Mouse (Mus musculus) MEL (cell line): ENCODE measurements around the gene Igf2r. TPM values are rescaled to one million over a fixed set of nuclear protein-coding genes. Genes with fewer than 3 reads are reported as not detected.
A peak's percentile ranks its signal among the peaks of the same experiment; 100 is the strongest.

Experiments
- DNase-seq: peaks from one replicate; pipeline ENCODE4 v3.0.0; 2011; ENCODE audit warnings: low read depth, low spot score
- H3K27ac ChIP-seq: 2 replicates; pipeline ENCODE4 v1.5.1; 2012; ENCODE audit warnings: low read depth, mild to moderate bottlenecking, control low read depth, low read length, moderate library complexity; ENCODE audit not compliant: control insufficient read depth
- H3K27me3 ChIP-seq, 2 experiments: fragments of 150-350 bp in 1 of 2; sonication (generic) in 1 of 2; 2 replicates each; pipeline ENCODE4 v1.6.1; 2012; ENCODE audit warnings: low read length in 2 of 2, mild to moderate bottlenecking in 2 of 2, improper control_type of control experiment in 1 of 2, moderate library complexity in 1 of 2; ENCODE audit not compliant: insufficient read depth in 2 of 2, control insufficient read depth in 1 of 2
- H3K36me3 ChIP-seq, 2 experiments: 2 replicates each; pipeline ENCODE4 v1.6.1; 2012 to 2014; ENCODE audit warnings: low read length in 2 of 2, improper control_type of control experiment in 1 of 2, inconsistent platforms in 1 of 2, mild to moderate bottlenecking in 1 of 2; ENCODE audit not compliant: insufficient read depth in 2 of 2, control insufficient read depth in 1 of 2
- H3K4me1 ChIP-seq, 2 experiments: fragments of 150-350 bp in 1 of 2; sonication (generic) in 1 of 2; 2 replicates each; pipeline ENCODE4 v1.6.1; 2012; ENCODE audit warnings: low read length in 2 of 2, improper control_type of control experiment in 1 of 2, mild to moderate bottlenecking in 1 of 2; ENCODE audit not compliant: insufficient read depth in 2 of 2, control insufficient read depth in 1 of 2
- H3K4me3 ChIP-seq, 2 experiments: fragments of 150-350 bp in 1 of 2; sonication (generic) in 1 of 2; 2 replicates each; pipeline ENCODE4 v1.5.1; 2012; ENCODE audit warnings: low read depth in 2 of 2, low read length in 2 of 2, mild to moderate bottlenecking in 2 of 2, moderate library complexity in 2 of 2, control low read depth in 1 of 2, improper control_type of control experiment in 1 of 2; ENCODE audit not compliant: control insufficient read depth in 1 of 2, insufficient read depth in 1 of 2
- H3K79me2 ChIP-seq: 2 replicates; pipeline ENCODE4 v1.6.1; 2012; ENCODE audit warnings: mild to moderate bottlenecking, low read length, moderate library complexity; ENCODE audit not compliant: control insufficient read depth, poor library complexity, insufficient read depth
- H3K9ac ChIP-seq: 2 replicates; pipeline ENCODE4 v1.6.1; 2012; ENCODE audit warnings: low read depth, mild to moderate bottlenecking, control low read depth, low read length, moderate library complexity; ENCODE audit not compliant: control insufficient read depth, poor library complexity, severe bottlenecking
- H3K9me3 ChIP-seq: fragments of 150-350 bp; sonication (generic); replicated peaks from 2 replicates; pipeline ENCODE4 v1.6.1; 2012; ENCODE audit warnings: mild to moderate bottlenecking, low read length, improper control_type of control experiment, moderate library complexity; ENCODE audit not compliant: insufficient read depth
- BHLHE40 ChIP-seq: IDR thresholded peaks from 2 replicates; pipeline ENCODE4 v1.6.1; 2012; ENCODE audit warnings: low read depth, mild to moderate bottlenecking, inconsistent platforms, low read length, improper control_type of control experiment, borderline replicate concordance
- CHD1 ChIP-seq: IDR thresholded peaks from 2 replicates; pipeline ENCODE4 v1.6.1; 2012; ENCODE audit warnings: low read depth, mild to moderate bottlenecking, inconsistent platforms, low read length, improper control_type of control experiment
- CHD2 ChIP-seq: IDR thresholded peaks from 2 replicates; pipeline ENCODE4 v1.6.1; 2011; ENCODE audit warnings: low read length, improper control_type of control experiment
- CTCF ChIP-seq, 3 experiments: IDR thresholded peaks in 2 of 3; conservative IDR thresholded peaks in 1 of 3; 2 replicates each; pipeline ENCODE4 v1.5.1; 2011 to 2012; ENCODE audit warnings: low read length in 3 of 3, low read depth in 2 of 3, mild to moderate bottlenecking in 2 of 3, improper control_type of control experiment in 1 of 3, inconsistent platforms in 1 of 3, mixed read lengths in 1 of 3, moderate library complexity in 1 of 3; ENCODE audit not compliant: control insufficient read depth in 1 of 3, insufficient read depth in 1 of 3, poor library complexity in 1 of 3, severe bottlenecking in 1 of 3
- E2F4 ChIP-seq: IDR thresholded peaks from 2 replicates; pipeline ENCODE4 v1.6.1; 2011; ENCODE audit warnings: low read depth, low read length, improper control_type of control experiment, borderline replicate concordance
- ELF1 ChIP-seq: IDR thresholded peaks from 2 replicates; pipeline ENCODE4 v1.6.1; 2014; ENCODE audit warnings: low read depth, mild to moderate bottlenecking, inconsistent platforms, low read length, improper control_type of control experiment, moderate library complexity
- EP300 ChIP-seq, 2 experiments: IDR thresholded peaks; 2 replicates each; pipeline ENCODE4 v1.6.1; 2011; ENCODE audit warnings: improper control_type of control experiment in 2 of 2, low read length in 2 of 2, low read depth in 1 of 2, mild to moderate bottlenecking in 1 of 2
- ETS1 ChIP-seq: IDR thresholded peaks from 2 replicates; pipeline ENCODE4 v1.6.1; 2012; ENCODE audit warnings: low read depth, mild to moderate bottlenecking, inconsistent platforms, low read length, improper control_type of control experiment, moderate library complexity
- GATA1 ChIP-seq: IDR thresholded peaks from 2 replicates; pipeline ENCODE4 v1.6.1; 2011; ENCODE audit warnings: low read depth, low read length, improper control_type of control experiment
- HCFC1 ChIP-seq: IDR thresholded peaks from 2 replicates; pipeline ENCODE4 v1.6.1; 2012; ENCODE audit warnings: low read depth, mild to moderate bottlenecking, inconsistent platforms, low read length, improper control_type of control experiment, moderate library complexity
- JUND ChIP-seq: IDR thresholded peaks from 2 replicates; pipeline ENCODE4 v1.6.1; 2011; ENCODE audit warnings: low read depth, mild to moderate bottlenecking, improper control_type of control experiment, low read length
- MAFK ChIP-seq: IDR thresholded peaks from 2 replicates; pipeline ENCODE4 v1.6.1; 2011; ENCODE audit warnings: low read depth, mild to moderate bottlenecking, low read length, improper control_type of control experiment, borderline replicate concordance
- MAX ChIP-seq: IDR thresholded peaks from 2 replicates; pipeline ENCODE4 v1.6.1; 2011; ENCODE audit warnings: low read length, improper control_type of control experiment
- MAZ ChIP-seq: IDR thresholded peaks from 2 replicates; pipeline ENCODE4 v1.6.1; 2012; ENCODE audit warnings: low read depth, mild to moderate bottlenecking, inconsistent platforms, low read length, improper control_type of control experiment
- MYB ChIP-seq: IDR thresholded peaks from 2 replicates; pipeline ENCODE4 v1.6.1; 2011; ENCODE audit warnings: mild to moderate bottlenecking, low read depth, low read length, improper control_type of control experiment
- MYC ChIP-seq: IDR thresholded peaks from 2 replicates; pipeline ENCODE4 v1.6.1; 2011; ENCODE audit warnings: low read depth, mild to moderate bottlenecking, low read length, improper control_type of control experiment, moderate library complexity
- NRF1 ChIP-seq: IDR thresholded peaks from 2 replicates; pipeline ENCODE4 v1.6.1; 2014; ENCODE audit warnings: low read depth, mild to moderate bottlenecking, inconsistent platforms, low read length, improper control_type of control experiment, moderate library complexity; ENCODE audit not compliant: poor library complexity, insufficient read depth, severe bottlenecking
- POLR2A ChIP-seq, 2 experiments: IDR thresholded peaks; 2 replicates each; pipeline ENCODE4 v1.6.1; 2011 to 2012; ENCODE audit warnings: low read length in 2 of 2, mild to moderate bottlenecking in 2 of 2, control low read depth in 1 of 2, improper control_type of control experiment in 1 of 2, low read depth in 1 of 2, moderate library complexity in 1 of 2; ENCODE audit not compliant: control insufficient read depth in 1 of 2, insufficient read depth in 1 of 2, poor library complexity in 1 of 2
- POLR2AphosphoS2 ChIP-seq: IDR thresholded peaks from 2 replicates; pipeline ENCODE4 v1.6.1; 2011; ENCODE audit warnings: low read length, improper control_type of control experiment
- POLR2AphosphoS5 ChIP-seq: IDR thresholded peaks from 2 replicates; pipeline ENCODE4 v1.6.1; 2012; ENCODE audit warnings: low read depth, borderline replicate concordance, mild to moderate bottlenecking, inconsistent platforms, low read length, moderate library complexity, mixed read lengths
- SMC3 ChIP-seq: IDR thresholded peaks from 2 replicates; pipeline ENCODE4 v1.6.1; 2011; ENCODE audit warnings: low read depth, low read length, improper control_type of control experiment
- TBP ChIP-seq: IDR thresholded peaks from 2 replicates; pipeline ENCODE4 v1.8.0; 2011; ENCODE audit warnings: low read depth, low read length, improper control_type of control experiment
- UBTF ChIP-seq: IDR thresholded peaks from 2 replicates; pipeline ENCODE4 v1.6.1; 2012; ENCODE audit warnings: low read depth, mild to moderate bottlenecking, inconsistent platforms, low read length, improper control_type of control experiment, moderate library complexity, borderline replicate concordance; ENCODE audit not compliant: insufficient read depth
- USF1 ChIP-seq: IDR thresholded peaks from 2 replicates; pipeline ENCODE4 v1.6.1; 2014; ENCODE audit warnings: low read depth, mild to moderate bottlenecking, inconsistent platforms, low read length, improper control_type of control experiment, moderate library complexity
- USF2 ChIP-seq, 2 experiments: IDR thresholded peaks; 2 replicates each; pipeline ENCODE4 v1.6.1; 2011 to 2012; ENCODE audit warnings: improper control_type of control experiment in 2 of 2, low read length in 2 of 2, borderline replicate concordance in 1 of 2, inconsistent platforms in 1 of 2, low read depth in 1 of 2, mild to moderate bottlenecking in 1 of 2; ENCODE audit not compliant: insufficient read depth in 1 of 2
- ZKSCAN1 ChIP-seq: IDR thresholded peaks from 2 replicates; pipeline ENCODE4 v1.6.1; 2012; ENCODE audit warnings: low read depth, mild to moderate bottlenecking, inconsistent platforms, low read length, improper control_type of control experiment, moderate library complexity
- ZMIZ1 ChIP-seq: IDR thresholded peaks from 2 replicates; pipeline ENCODE4 v1.6.1; 2012; ENCODE audit warnings: low read depth, mild to moderate bottlenecking, inconsistent platforms, low read length, improper control_type of control experiment, moderate library complexity
- ZNF384 ChIP-seq: IDR thresholded peaks from 2 replicates; pipeline ENCODE4 v1.6.1; 2012; ENCODE audit warnings: low read depth, mild to moderate bottlenecking, inconsistent platforms, low read length, improper control_type of control experiment
- polyA plus RNA-seq, 2 experiments: library from polyadenylated mRNA; stranded (reverse) in 1 of 2; unstranded in 1 of 2; fragments of >175 nt in 1 of 2; fragments of >200 nt in 1 of 2; gene quantifications; 2 replicates each; pipeline versions ENCODE4 v1.2.1 to v1.2.4; 2012; ENCODE audit warnings: low replicate concordance in 2 of 2, low read depth in 1 of 2; ENCODE audit not compliant: insufficient read length in 2 of 2, insufficient read depth in 1 of 2, missing spikeins in 1 of 2
- total RNA-seq: library from RNA; depleted of rRNA; stranded (reverse); fragments of 300-350 nt; gene quantifications from 2 replicates; pipeline ENCODE4 v1.2.3, GENCODE M21; 2012

The Igf2r gene
- total and polyA plus RNA-seq, 3 experiments, result 18.0 to 21.7 (median 18.3) TPM

DNA sequence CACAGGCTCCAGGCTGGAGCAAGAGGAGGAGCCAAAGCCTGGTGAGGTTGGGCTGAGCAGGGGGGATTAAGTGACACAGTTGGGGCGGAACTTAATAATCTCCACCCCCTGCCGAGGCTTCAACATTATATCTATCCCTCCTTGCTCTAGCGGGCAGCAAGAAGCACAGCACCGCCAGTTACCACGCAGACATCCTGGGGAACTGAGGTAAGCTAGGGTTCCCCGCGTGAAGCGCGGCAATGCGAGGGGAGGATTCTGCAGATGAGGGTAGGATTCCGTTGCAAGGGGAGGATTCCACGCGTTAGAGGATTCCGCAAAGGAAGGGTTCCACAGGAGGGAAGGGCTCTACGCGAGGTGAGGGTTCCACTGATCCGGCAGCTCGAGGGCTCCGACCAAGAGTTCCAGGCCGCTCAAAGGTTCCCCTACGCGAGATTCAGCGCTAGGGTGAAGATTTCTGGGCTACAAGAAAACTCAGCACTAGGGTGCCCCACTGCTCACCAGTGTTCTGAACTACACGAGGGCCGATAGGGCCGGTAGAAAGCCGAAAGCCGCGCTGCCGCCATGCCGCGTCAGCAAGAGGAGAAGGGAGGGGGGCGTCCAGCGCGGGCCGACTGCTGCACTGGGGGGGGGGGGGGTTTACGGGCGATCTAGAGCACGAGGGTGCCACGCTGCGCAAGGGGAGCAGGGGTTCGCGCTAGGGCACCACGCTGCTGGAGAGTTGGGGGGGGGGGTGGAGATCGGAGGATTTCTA lies 28.1 kb downstream of the Igf2r start:
- TF ChIP-seq MAFK (no peak), GATA1 (no peak), SMC3 (no peak), BHLHE40 (no peak), CHD1 (no peak), ETS1 (no peak), POLR2AphosphoS2 (no peak), TBP (no peak), USF2 (IDR thresholded peaks at IDR 0.05; ENCODE audit: borderline replicate concordance in 1 of 2, insufficient read depth in 1 of 2, low read depth in 1 of 2, low read length in 2 of 2) (no peak), HCFC1 (no peak), MAZ (no peak), UBTF (no peak), E2F4 (no peak), USF1 (no peak), CHD2 (no peak), EP300 (IDR thresholded peaks at IDR 0.05; ENCODE audit: low read depth in 1 of 2, low read length in 2 of 2) (no peak), MYC (no peak), MYB (no peak), MAX (no peak), POLR2A (IDR thresholded peaks at IDR 0.05; ENCODE audit: control insufficient read depth in 1 of 2, insufficient read depth in 1 of 2, low read depth in 1 of 2, low read length in 2 of 2, poor library complexity in 1 of 2) (no peak)
- Histone ChIP-seq H3K36me3 (peaks cover 0 to 13% of the 10 kb centered on the region in 2 experiments; a peak in 3 of 4 replicates), H3K27me3 (no peaks in the 10 kb centered on the region), H3K4me3 (no peak overlapping the region), H3K27ac (no peak overlapping the region), H3K79me2 (no peaks in the 10 kb centered on the region), H3K9ac (no peak overlapping the region), H3K9me3 (no peaks in the 10 kb centered on the region), H3K4me1 (peaks cover 13 to 16% of the 10 kb centered on the region in 2 experiments)
- DNase-seq, result no peak

DNA sequence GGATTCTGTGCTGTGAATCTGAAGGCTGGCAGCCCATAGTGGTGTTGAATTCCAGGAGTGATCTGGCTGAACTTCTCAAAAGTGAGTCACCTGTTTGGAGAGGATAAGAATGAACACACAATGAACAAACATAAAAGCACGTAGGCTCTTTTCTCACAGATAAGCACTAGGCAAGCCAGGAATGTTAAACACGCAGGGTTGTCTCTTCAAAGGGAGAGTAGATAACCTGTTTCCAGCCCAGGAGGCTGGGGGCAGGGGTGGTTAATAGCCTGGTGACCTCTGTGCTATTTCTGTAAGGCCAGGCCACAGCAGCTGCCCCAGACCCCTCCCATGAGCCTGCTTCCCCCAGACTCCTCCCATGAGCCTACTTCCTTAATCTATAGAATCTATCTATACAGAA lies 29.1 kb downstream of the Igf2r start:
- H3K36me3 ChIP-seq, result peaks cover 0 to 3% of the 10 kb centered on the region in 2 experiments; a peak in 2 of 4 replicates
- peaks cover 3 to 8% of the 10 kb centered on the region in 2 experiments for H3K4me1 ChIP-seq
- no peak overlapping the region for H3K27ac ChIP-seq
- H3K9me3 ChIP-seq, result no peaks in the 10 kb centered on the region
- peak; percentile 32 for DNase-seq
- H3K79me2 ChIP-seq, result no peaks in the 10 kb centered on the region
- no peak overlapping the region for H3K4me3 ChIP-seq
- no peaks in the 10 kb centered on the region for H3K27me3 ChIP-seq
- no peak overlapping the region for H3K9ac ChIP-seq
- TF ChIP-seq CTCF (IDR thresholded peaks at IDR 0.05 in 2 of 3, conservative IDR thresholded peaks at IDR 0.05 in 1 of 3; ENCODE audit: control insufficient read depth in 1 of 3, insufficient read depth in 1 of 3, low read depth in 2 of 3, low read length in 3 of 3, poor library complexity in 1 of 3, severe bottlenecking in 1 of 3) (no peak), SMC3 (no peak), POLR2A (IDR thresholded peaks at IDR 0.05; ENCODE audit: control insufficient read depth in 1 of 2, insufficient read depth in 1 of 2, low read depth in 1 of 2, low read length in 2 of 2, poor library complexity in 1 of 2) (no peak), MAZ (no peak), TBP (no peak), UBTF (no peak), ZKSCAN1 (no peak), GATA1 (0 out of 2 replicates have a peak, but pooled peaks have one; percentile 28), MYC (no peak), BHLHE40 (no peak), USF2 (IDR thresholded peaks at IDR 0.05; ENCODE audit: borderline replicate concordance in 1 of 2, insufficient read depth in 1 of 2, low read depth in 1 of 2, low read length in 2 of 2) (no peak), ELF1 (0 out of 2 replicates have a peak, but pooled peaks have one; percentile 18), POLR2AphosphoS5 (no peak), JUND (no peak), MAFK (no peak), ZMIZ1 (no peak), NRF1 (no peak), POLR2AphosphoS2 (no peak), ZNF384 (no peak)
